Mouse (Mus musculus) right cerebral cortex, postnatal 25 days (tissue): ENCODE data around the gene Misp.

ENCODE experiments used
- DNase-seq: peaks from one replicate; pipeline ENCODE4 v3.0.0; 2022

Misp gene

GRCm38 (mm10) chr10:79856704-79857451 is 36.1 kb downstream of the Misp start:
- DNase-seq = no peak

- no peak for DNase-seq
These were observed 36.6 kb downstream of the Misp start for GRCm38 (mm10) chr10:79857452-79857811.

- DNase-seq = no peak
These were observed 37.1 kb downstream of the Misp start for GRCm38 (mm10) chr10:79857894-79858293.

- peak; percentile 68 for DNase-seq
These were observed 37.8 kb downstream of the Misp start for GRCm38 (mm10) chr10:79858416-79859074.

- DNase-seq = no peak
These were observed 38.3 kb downstream of the Misp start for GRCm38 (mm10) chr10:79859116-79859515.

GRCm38 (mm10) chr10:79860079-79860911 is 39.5 kb downstream of the Misp start:
- no peak for DNase-seq

GRCm38 (mm10) chr10:79861230-79862048 is 40.6 kb downstream of the Misp start:
- DNase-seq = no peak

GRCm38 (mm10) chr10:79862049-79862788 is 41.4 kb downstream of the Misp start:
- DNase-seq = no peak

GRCm38 (mm10) chr10:79862925-79863324 is 42.1 kb downstream of the Misp start:
- DNase-seq = no peak

GRCm38 (mm10) chr10:79864351-79865188 is 43.8 kb downstream of the Misp start:
- DNase-seq = no peak

GRCm38 (mm10) chr10:79865189-79865601 is 44.4 kb downstream of the Misp start:
- DNase-seq = no peak

GRCm38 (mm10) chr10:79865801-79866295 is 45.1 kb downstream of the Misp start:
- no peak for DNase-seq

GRCm38 (mm10) chr10:79866601-79867000 is 45.8 kb downstream of the Misp start:
- DNase-seq = no peak

- DNase-seq = no peak
These were observed 51.1 kb downstream of the Misp start for GRCm38 (mm10) chr10:79871845-79872244.

GRCm38 (mm10) chr10:79872862-79873261 is 52.1 kb downstream of the Misp start:
- DNase-seq = no peak

- no peak for DNase-seq
These were observed 52.5 kb downstream of the Misp start for GRCm38 (mm10) chr10:79873313-79873712.

- DNase-seq = no peak
These were observed 53.0 kb downstream of the Misp start for GRCm38 (mm10) chr10:79873715-79874289.

- DNase-seq = peak; percentile 55
These were observed 53.6 kb downstream of the Misp start, which contains the start of the genes Prtn3 and Plppr3 for GRCm38 (mm10) chr10:79874290-79874862. Prtn3 (plus strand) TSS chr10:79874476. Plppr3 (minus strand) TSS chr10:79874634.

- no peak for DNase-seq
These were observed 56.4 kb downstream of the Misp start for GRCm38 (mm10) chr10:79877174-79877573.

GRCm38 (mm10) chr10:79877757-79878156 is 57.0 kb downstream of the Misp start:
- DNase-seq = no peak
